Mouse (Mus musculus): ENCODE measurements around the gene Cachd1.

DNA sequence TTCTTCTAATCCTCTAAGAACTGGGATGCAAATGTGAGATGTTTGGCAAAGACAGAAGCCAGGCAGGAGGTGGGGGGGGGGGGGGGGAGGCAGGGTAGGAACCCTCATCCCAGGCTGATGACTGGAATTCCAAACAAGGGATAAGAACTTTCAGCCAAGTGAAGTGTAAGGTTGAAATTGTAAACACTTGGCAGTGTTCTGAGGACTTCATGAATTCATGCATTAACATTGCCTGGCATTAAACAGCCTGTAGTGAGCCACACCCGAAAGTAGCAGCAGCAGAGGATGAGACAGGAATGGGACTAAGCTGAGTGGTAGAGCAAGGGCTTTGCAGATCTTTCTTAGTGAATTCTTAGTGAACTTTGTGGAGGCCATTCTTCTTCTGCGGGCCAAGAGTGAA lies 250.5 kb downstream of the Cachd1 start:
- TF ChIP-seq CTCF (IDR thresholded peaks at IDR 0.05; ENCODE audit: control insufficient read depth, insufficient read depth, low read length) (no peak), POLR2A (IDR thresholded peaks at IDR 0.05; ENCODE audit: borderline replicate concordance, control insufficient read depth, low read depth, low read length) (no peak)
